Mouse (Mus musculus): ENCODE measurements around the gene Prg3.

DNA sequence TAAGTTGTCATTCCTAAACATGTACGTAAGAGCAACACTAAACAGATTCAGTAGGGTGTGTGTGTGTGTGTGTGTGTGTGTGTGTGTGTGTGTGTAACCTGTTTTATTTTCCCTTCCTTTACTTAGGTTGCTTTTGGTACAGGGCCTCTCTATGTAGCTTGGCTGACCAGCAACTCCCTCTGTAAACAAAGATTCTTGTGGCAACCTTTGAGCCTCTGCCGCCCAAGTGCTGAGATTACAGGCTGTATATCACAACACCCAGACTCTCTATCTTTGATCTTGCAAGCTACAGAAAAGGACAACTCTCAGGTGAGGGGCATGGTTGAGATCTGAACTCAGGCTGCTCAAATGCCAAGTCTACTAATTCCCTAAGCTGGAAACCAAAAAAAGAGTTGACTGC is 21.2 kb downstream of the Prg3 start:
- TF ChIP-seq CTCF (IDR thresholded peaks at IDR 0.05) = no peak
- no peak for TF ChIP-seq EP300 (IDR thresholded peaks at IDR 0.05; ENCODE audit: insufficient read depth, low read depth, low read length)

Measured in heart, adult 2 months (tissue).